Mouse (Mus musculus) spleen, adult 2 months (tissue): Measurements from ENCODE around the gene Pgls.

ENCODE experiments used
- CTCF ChIP-seq: fragments of 200-500 bp; IDR thresholded peaks from 2 replicates; pipeline ENCODE4 v1.5.1; 2011; ENCODE audit warnings: mild to moderate bottlenecking, inconsistent platforms; ENCODE audit not compliant: insufficient read depth, insufficient read length, insufficient replicate concordance; ENCODE audit errors: extremely low read depth
- POLR2A ChIP-seq: fragments of 200-500 bp; IDR thresholded peaks from 2 replicates; pipeline ENCODE4 v1.6.1; 2011; ENCODE audit warnings: low read depth, low read length, inconsistent platforms

DNA sequence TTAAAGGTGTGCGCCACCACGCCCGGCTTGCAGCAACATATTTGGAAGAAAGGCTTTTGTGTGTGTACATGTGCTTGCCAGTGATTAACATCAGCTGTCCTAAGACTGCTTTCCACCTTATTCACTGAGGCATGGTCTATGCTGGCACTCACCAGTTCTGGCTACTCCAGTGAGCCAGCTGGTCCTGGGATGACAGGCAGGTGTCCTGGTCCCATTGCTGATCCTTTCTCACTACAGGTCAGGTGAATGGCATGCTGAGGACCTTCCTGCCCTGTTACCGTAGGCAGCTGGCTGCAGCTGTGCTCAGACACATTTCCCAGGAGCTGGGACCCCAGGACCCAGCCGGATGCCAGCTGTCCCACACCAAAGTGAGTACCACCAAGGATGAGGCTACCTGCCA, 6.9 kb downstream of the Pgls start:
- no peak for TF ChIP-seq POLR2A
- TF ChIP-seq CTCF: no peak
